Mouse (Mus musculus) testis, postnatal 14 days (tissue): ENCODE data around the gene Racgap1.
A peak's percentile ranks its signal among the peaks of the same experiment; 100 is the strongest.

Source experiments
- DNase-seq: peaks from one replicate; pipeline ENCODE4 v3.0.0; 2021; ENCODE audit warnings: low spot score

The Racgap1 gene

DNA sequence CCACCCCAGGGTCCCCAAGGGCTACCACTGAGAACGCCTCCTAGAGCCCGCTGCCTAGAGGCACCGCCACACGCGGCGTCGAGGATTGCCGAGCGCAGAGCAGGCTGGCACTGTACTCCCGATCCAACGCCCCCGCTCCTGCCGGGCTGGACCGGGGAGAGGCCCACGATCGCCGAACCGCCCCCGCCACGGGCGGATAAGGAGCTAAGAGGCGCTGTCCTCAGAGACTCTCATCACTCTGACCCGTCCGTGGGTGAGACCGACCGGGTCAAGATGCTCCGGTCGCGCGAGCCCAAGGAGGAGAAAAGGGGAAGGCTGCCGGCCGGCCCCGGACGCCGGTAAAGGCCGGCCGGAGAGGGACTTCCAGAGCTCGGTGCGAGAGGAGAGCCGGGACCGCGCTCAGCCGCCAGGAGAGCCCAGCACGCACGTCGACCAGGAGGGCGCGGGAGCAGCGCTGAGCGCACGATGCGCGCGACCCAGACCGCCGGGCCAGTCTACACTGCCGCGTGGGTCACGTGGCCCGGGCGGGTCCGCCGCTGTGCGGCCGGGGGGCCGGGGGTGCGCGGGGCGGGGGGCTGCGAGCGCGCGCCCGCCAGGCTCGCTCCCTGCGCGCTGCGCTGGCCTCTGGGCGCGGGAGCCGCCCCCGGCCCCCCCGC is 60.9 kb downstream of the Racgap1 start, which contains the start of gene Aqp5:
Aqp5 (plus strand) TSS at position 354 of the 656 bp plus-strand sequence.
- no peak for DNase-seq

DNA sequence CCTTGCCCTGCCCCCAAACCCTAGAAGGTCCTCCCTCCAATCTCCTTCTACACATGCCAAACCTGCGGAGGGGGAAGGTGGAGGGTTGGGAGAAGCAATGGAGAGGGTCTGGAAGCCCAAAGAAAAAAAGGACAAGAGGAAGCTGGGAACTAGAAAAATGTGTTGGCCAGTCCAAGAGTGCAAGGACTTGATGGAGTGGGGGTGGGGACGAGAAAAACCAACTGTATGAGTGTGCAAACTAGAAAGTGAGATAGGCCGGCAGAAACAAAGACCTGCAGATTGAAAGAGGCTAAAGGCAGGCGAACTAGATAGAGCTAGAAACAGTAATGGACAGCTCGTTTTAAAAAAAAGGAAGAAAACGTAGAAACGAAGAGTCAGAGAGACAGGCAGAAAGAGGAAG is 61.8 kb downstream of the Racgap1 start:
- DNase-seq: no peak

DNA sequence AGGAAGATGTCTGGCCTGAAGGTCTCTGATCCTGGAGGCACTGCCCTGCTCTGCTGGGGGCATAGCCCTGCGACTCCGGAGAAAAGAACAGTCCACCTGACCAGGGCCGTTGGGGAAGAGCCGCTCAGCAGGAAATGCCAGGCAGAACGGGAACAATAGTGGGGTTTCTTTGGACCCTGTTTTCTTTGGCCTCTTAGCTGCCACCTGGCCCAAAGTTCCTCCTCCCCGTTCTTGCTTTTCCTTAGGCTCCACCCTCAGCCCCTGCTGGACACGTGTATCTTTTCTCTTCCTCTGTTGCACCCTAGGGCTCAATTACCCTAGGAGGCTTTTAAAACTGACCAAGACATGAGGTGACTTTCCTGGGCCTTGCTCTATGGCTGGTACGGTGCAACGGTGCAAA is 62.2 kb downstream of the Racgap1 start:
- no peak for DNase-seq

GRCm38 (mm10) chr15:99586525-99586924 is 64.9 kb downstream of the Racgap1 start:
- DNase-seq: no peak

DNA sequence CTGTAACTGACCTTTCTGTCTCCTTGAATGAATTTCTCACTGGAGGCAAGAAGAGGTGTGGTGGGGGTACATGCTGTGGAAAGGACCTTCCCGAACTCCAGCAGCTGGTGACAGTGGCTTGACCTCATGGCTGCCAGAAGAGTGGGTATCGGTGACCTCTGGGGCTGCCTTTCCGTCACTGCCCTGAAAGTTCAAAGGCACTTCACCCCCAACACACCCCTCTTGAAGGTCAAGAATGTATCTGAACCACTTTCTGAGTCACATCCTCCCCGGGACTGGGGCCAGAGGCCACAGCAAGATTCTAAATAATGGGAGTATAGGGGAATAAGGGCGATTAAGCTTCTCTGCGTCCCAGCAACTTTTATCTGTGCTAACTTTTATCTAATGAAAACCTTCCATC is 65.7 kb downstream of the Racgap1 start:
- no peak for DNase-seq

GRCm38 (mm10) chr15:99584407-99585202 is 66.9 kb downstream of the Racgap1 start:
- no peak for DNase-seq

GRCm38 (mm10) chr15:99583463-99584344 is 67.8 kb downstream of the Racgap1 start:
- DNase-seq: no peak

- DNase-seq: peak; percentile 59
These were observed 72.5 kb downstream of the Racgap1 start, which contains the start of gene Aqp2 for GRCm38 (mm10) chr15:99578802-99579485. Gene Aqp2 (plus strand): TSS chr15:99579055.
